Mouse (Mus musculus): ENCODE data around the gene Hnrnpu.

DNA sequence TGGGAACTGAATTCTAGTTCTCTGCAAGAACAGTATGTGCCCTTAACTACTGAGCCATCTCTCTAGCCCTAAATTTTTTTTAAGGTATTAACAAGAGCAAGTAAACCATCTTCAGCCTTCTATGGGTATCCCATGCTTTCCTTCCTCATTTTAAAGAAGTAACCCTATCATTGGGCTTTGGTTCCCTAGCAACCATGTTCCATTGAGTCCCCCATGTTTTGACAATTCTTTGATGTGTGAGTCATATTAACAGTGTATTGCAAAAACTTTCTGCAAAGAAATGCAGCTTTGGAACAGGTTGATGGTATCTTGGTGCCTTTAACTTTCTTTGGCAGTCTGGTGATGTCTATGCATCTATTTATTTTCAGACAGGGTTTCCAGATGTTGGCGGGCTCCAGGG lies 43.5 kb downstream of the Hnrnpu start:
- TF ChIP-seq CTCF (IDR thresholded peaks at IDR 0.05) (no peak), EP300 (IDR thresholded peaks at IDR 0.05) (no peak)
